Mouse (Mus musculus) testis, adult 2 months (tissue): ENCODE measurements at regions not wholly inside any gene's neighbourhood (a gene's known extent, or its start where the extent isn't known, plus 50 kb on each side); places are given as distances from the start of the nearest gene placed in this dataset.

Source experiments
- CTCF ChIP-seq: fragments of 200-500 bp; IDR thresholded peaks from 2 replicates; pipeline ENCODE4 v1.5.1; 2012; ENCODE audit warnings: low read depth, mild to moderate bottlenecking, inconsistent platforms, low read length, moderate library complexity; ENCODE audit not compliant: control insufficient read depth, insufficient read depth, insufficient replicate concordance
- POLR2A ChIP-seq: fragments of 200-500 bp; IDR thresholded peaks from 2 replicates; pipeline ENCODE4 v1.6.1; 2012; ENCODE audit warnings: low read depth, mild to moderate bottlenecking, inconsistent platforms, low read length, moderate library complexity; ENCODE audit not compliant: control insufficient read depth

GRCm38 (mm10) chr2:117769402-117770114 lies 342.1 kb upstream of the Thbs1 start:
- TF ChIP-seq CTCF (no peak), POLR2A (no peak)
